Mouse (Mus musculus): ENCODE results near the gene Hist1h2ao. TPM values are rescaled to one million over a fixed set of nuclear protein-coding genes. Genes with fewer than 3 reads are reported as not detected.
"Not testable (repeated sequence)": the region's sequence is repeated elsewhere in the genome, so short reads cannot be mapped to it uniquely, and the experiment has no call there.

Gene Hist1h2ao
- total RNA-seq, 2 experiments from 2014 or later = 1.4 TPM; not detected in 1

GRCm38 (mm10) chr13:21811539-21811938 is 1.3 kb downstream of the Hist1h2ao start, which contains the start of gene Hist1h4m:
Hist1h4m (plus strand) TSS chr13:21811746.
- DNase-seq = peak; percentile 61 to 68

GRCm38 (mm10) chr13:21812092-21812491 is 1.8 kb downstream of the Hist1h2ao start:
- not testable (repeated sequence) for DNase-seq

GRCm38 (mm10) chr13:21820082-21820890 is 10.0 kb downstream of the Hist1h2ao start:
- not testable (repeated sequence) for DNase-seq

- DNase-seq = no peak
Measured at GRCm38 (mm10) chr13:21828511-21828910, 18.2 kb downstream of the Hist1h2ao start.

GRCm38 (mm10) chr13:21830344-21830743 is 20.1 kb downstream of the Hist1h2ao start:
- DNase-seq = no peak

- peak; percentile 45 to 47 for DNase-seq
Measured at GRCm38 (mm10) chr13:21831418-21832394, 21.4 kb downstream of the Hist1h2ao start, which contains the start of gene Hist1h4n. Hist1h4n (minus strand) TSS chr13:21832196.

- DNase-seq = not testable (repeated sequence)
Measured at GRCm38 (mm10) chr13:21833461-21833860, 23.2 kb downstream of the Hist1h2ao start, which contains the start of the genes Hist1h2ap and Hist1h2br. Hist1h2ap (minus strand) TSS chr13:21833507. Hist1h2br (plus strand) TSS chr13:21833743.

- DNase-seq = not testable (repeated sequence)
Measured at GRCm38 (mm10) chr13:21840508-21840907, 30.2 kb downstream of the Hist1h2ao start.

- not testable (repeated sequence) for DNase-seq
Measured at GRCm38 (mm10) chr13:21846356-21846755, 36.1 kb downstream of the Hist1h2ao start.

- DNase-seq = no peak
Measured at GRCm38 (mm10) chr13:21847883-21848282, 37.6 kb downstream of the Hist1h2ao start.

GRCm38 (mm10) chr13:21850696-21851095 is 40.4 kb downstream of the Hist1h2ao start:
- DNase-seq = not testable (repeated sequence)

- DNase-seq = peak; percentile 77 to 87
Measured at GRCm38 (mm10) chr13:21852215-21852945, 42.1 kb downstream of the Hist1h2ao start.

GRCm38 (mm10) chr13:21855146-21855545 is 44.9 kb downstream of the Hist1h2ao start:
- DNase-seq = peak; percentile 82 to 91

- DNase-seq = peak; percentile 58 to 82
Measured at GRCm38 (mm10) chr13:21855698-21856162, 45.5 kb downstream of the Hist1h2ao start.

Small RNAs within 50 kb of the gene (microRNA-seq; reads per million reads assigned to microRNA genes)
- gene Gm19658 = 0 reads per million in 2 experiments
- 0 reads per million in 2 experiments for gene Gm44346
- 0 reads per million in 2 experiments for gene Gm44466

Other genes starting within 250 kb of the Hist1h2ao start
- gene Olfr1364, start 228.7 kb upstream of the Hist1h2ao start, total RNA-seq (2021) = not detected
- not detected for gene Olfr1362, start 196.4 kb upstream of the Hist1h2ao start, total RNA-seq (2021)
- not detected for gene Olfr11, start 167.9 kb upstream of the Hist1h2ao start, total RNA-seq (2021)
- not detected for gene Olfr1361, start 147.1 kb upstream of the Hist1h2ao start, total RNA-seq (2021)
- not detected for gene Olfr1360, start 133.1 kb upstream of the Hist1h2ao start, total RNA-seq (2021)
- not detected for gene Olfr1359, start 112.4 kb upstream of the Hist1h2ao start, total RNA-seq (2021)
- gene Hist1h2bl, start 94.3 kb upstream of the Hist1h2ao start, total RNA-seq (2021) = 10 to 100 TPM in 1 of 2 experiments, 1 to 10 TPM in 1; 7.7 to 11.5 TPM
- gene Hist1h2ai, start 94.0 kb upstream of the Hist1h2ao start, total RNA-seq (2021) = 10 to 100 TPM in 1 of 2 experiments, 1 to 10 TPM in 1; 4.0 to 15.4 TPM
- 10 to 100 TPM; 11.0 to 14.3 TPM for gene Hist1h3h, start 92.8 kb upstream of the Hist1h2ao start, total RNA-seq (2021)
- gene Hist1h2bm, start 88.4 kb upstream of the Hist1h2ao start, total RNA-seq (2021) = 1 to 10 TPM; 2.0 to 3.6 TPM
- gene Hist1h4j, start 75.4 kb upstream of the Hist1h2ao start, total RNA-seq (2021) = 1 to 10 TPM; 1.9 to 3.4 TPM
- 10 to 100 TPM; 39.5 to 45.0 TPM for gene Hist1h4k, start 60.0 kb upstream of the Hist1h2ao start, total RNA-seq (2021)
- gene Hist1h2ak, start 56.6 kb upstream of the Hist1h2ao start, total RNA-seq (2021) = 1 to 10 TPM; 2.5 to 4.6 TPM
- 1 to 10 TPM; 4.3 to 4.8 TPM for gene Hist1h2bn, start 56.3 kb upstream of the Hist1h2ao start, total RNA-seq (2021)
- 1 to 10 TPM; 3.5 to 4.0 TPM for gene Hist1h1b, start 29.8 kb upstream of the Hist1h2ao start, total RNA-seq (2021)
- gene Hist1h3i, start 27.1 kb upstream of the Hist1h2ao start, total RNA-seq (2021) = 10 to 100 TPM; 10.2 to 11.2 TPM
- gene Hist1h2an, start 23.2 kb upstream of the Hist1h2ao start, total RNA-seq (2021) = 1 to 10 TPM; 1.0 to 5.3 TPM
- gene Hist1h2bp, start 23.0 kb upstream of the Hist1h2ao start, total RNA-seq (2021) = 1 to 10 TPM; 3.3 to 4.2 TPM
- 10 to 100 TPM; 27.9 to 31.1 TPM for gene Hist1h2bq, start 268 bp upstream of the Hist1h2ao start, total RNA-seq (2021)
- gene Hist1h4m, start 1.3 kb downstream of the Hist1h2ao start, total RNA-seq (2021) = 10 to 100 TPM; 41.7 to 58.7 TPM
- 1 to 10 TPM; 4.7 to 9.4 TPM for gene Hist1h4n, start 21.7 kb downstream of the Hist1h2ao start, total RNA-seq (2021)
- gene Hist1h2ap, start 23.0 kb downstream of the Hist1h2ao start, total RNA-seq (2021) = 10 to 100 TPM; 11.6 to 12.2 TPM
- gene Hist1h2br, start 23.3 kb downstream of the Hist1h2ao start, total RNA-seq (2021) = 10 to 100 TPM; 28.3 to 30.7 TPM
- gene Zfp184, start 134.6 kb downstream of the Hist1h2ao start, total RNA-seq (2021) = 1 to 10 TPM in 1 of 2 experiments, under 1 TPM in 1; 0.67 to 1.3 TPM
- not detected for gene Pom121l2, start 170.7 kb downstream of the Hist1h2ao start, total RNA-seq (2021)
- gene Prss16, start 199.3 kb downstream of the Hist1h2ao start, total RNA-seq (2021) = not detected
- 10 to 100 TPM; 10.9 to 12.6 TPM for gene Hist1h2ah, start 225.1 kb downstream of the Hist1h2ao start, total RNA-seq (2021)
- gene Hist1h2bk, start 225.4 kb downstream of the Hist1h2ao start, total RNA-seq (2021) = 10 to 100 TPM; 15.2 to 16.5 TPM
- 10 to 100 TPM; 15.0 to 20.2 TPM for gene Hist1h4i, start 230.9 kb downstream of the Hist1h2ao start, total RNA-seq (2021)
- gene Hist1h2ag, start 232.5 kb downstream of the Hist1h2ao start, total RNA-seq (2021) = 10 to 100 TPM in 1 of 2 experiments, 1 to 10 TPM in 1; 7.7 to 10.8 TPM
- 1 to 10 TPM; 2.8 to 6.2 TPM for gene Hist1h2bj, start 232.7 kb downstream of the Hist1h2ao start, total RNA-seq (2021)